Mouse (Mus musculus) hindbrain, embryonic 13.5 days (tissue): ENCODE data around the gene Tmco1. TPM values are rescaled to one million over a fixed set of nuclear protein-coding genes. Genes with fewer than 3 reads are reported as not detected.

ENCODE experiments used
- ATAC-seq: fragments of 200-750 bp; cut with Nextera tagmentation; 2 replicates; pipeline ENCODE4 v1.8.0; 2017; ENCODE audit warnings: moderate TSS enrichment; ENCODE audit not compliant: low FRiP score
- H3K27ac ChIP-seq: fragments of 300-500 bp; sonication (generic); 2 replicates; pipeline ENCODE4 v1.5.1; 2015; ENCODE audit warnings: inconsistent platforms, mild to moderate bottlenecking, moderate library complexity
- H3K27me3 ChIP-seq: fragments of 300-500 bp; sonication (generic); 2 replicates; pipeline ENCODE4 v1.6.1; 2015; ENCODE audit warnings: mild to moderate bottlenecking, inconsistent platforms
- H3K36me3 ChIP-seq: fragments of 300-500 bp; sonication (generic); 2 replicates; pipeline ENCODE4 v1.6.1; 2015; ENCODE audit warnings: mild to moderate bottlenecking, inconsistent platforms
- H3K4me1 ChIP-seq: fragments of 300-500 bp; sonication (generic); replicated peaks from 2 replicates; pipeline ENCODE4 v1.6.1; 2015; ENCODE audit warnings: inconsistent platforms
- H3K4me2 ChIP-seq: fragments of 300-500 bp; sonication (generic); 2 replicates; pipeline ENCODE4 v1.6.1; 2015; ENCODE audit warnings: inconsistent platforms, mild to moderate bottlenecking, moderate library complexity
- H3K4me3 ChIP-seq: fragments of 300-500 bp; sonication (generic); 2 replicates; pipeline ENCODE4 v1.5.1; 2015; ENCODE audit warnings: mild to moderate bottlenecking, inconsistent platforms
- H3K9ac ChIP-seq: fragments of 300-500 bp; sonication (generic); 2 replicates; pipeline ENCODE4 v1.6.1; 2015; ENCODE audit warnings: mild to moderate bottlenecking, inconsistent platforms
- H3K9me3 ChIP-seq: fragments of 300-500 bp; sonication (generic); 2 replicates; pipeline ENCODE4 v1.6.1; 2016; ENCODE audit warnings: inconsistent platforms
- WGBS: fragments of 180-500 bp; shearing (Covaris S2); methylation state at CpG from one replicate; pipeline ENCODE4 v1.1.7; 2015; 5-methylcytosine and 5-hydroxymethylcytosine counted together
- polyA plus RNA-seq: library from polyadenylated mRNA; unstranded; fragments of >200 nt; fragmentation: Nextera tagmentation; extraction: Ambion mirVana; gene quantifications from 2 replicates; pipeline ENCODE4 v1.2.1, GENCODE M21; 2015

Tmco1 gene
- polyA plus RNA-seq, 1 experiment from 2014 or later = 72.5 TPM

DNA sequence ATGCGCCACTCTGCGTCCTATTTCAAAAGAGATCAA lies 23.0 kb upstream of the Tmco1 start, which contains the start of gene Uck2:
Uck2 (minus strand) TSS at position 1 of the 36 bp plus-strand sequence.
- peaks cover 36% of the 10 kb centered on the region for H3K4me1 ChIP-seq
- no peak for ATAC-seq
- no peaks in the 10 kb centered on the region for H3K36me3 ChIP-seq
- no peaks in the 10 kb centered on the region for H3K9me3 ChIP-seq
- H3K27ac ChIP-seq = peak within 1 kb of the TSS; percentile 98
- H3K9ac ChIP-seq = peak within 1 kb of the TSS; percentile 94
- peak within 1 kb of the TSS; percentile 90 for H3K4me3 ChIP-seq
- peaks cover 4% of the 10 kb centered on the region; the same call in 1 of the 2 replicates for H3K27me3 ChIP-seq
- WGBS = 0% methylated on average over 2 of the region's 2 CpGs
- H3K4me2 ChIP-seq = peak within 1 kb of the TSS; percentile 71

DNA sequence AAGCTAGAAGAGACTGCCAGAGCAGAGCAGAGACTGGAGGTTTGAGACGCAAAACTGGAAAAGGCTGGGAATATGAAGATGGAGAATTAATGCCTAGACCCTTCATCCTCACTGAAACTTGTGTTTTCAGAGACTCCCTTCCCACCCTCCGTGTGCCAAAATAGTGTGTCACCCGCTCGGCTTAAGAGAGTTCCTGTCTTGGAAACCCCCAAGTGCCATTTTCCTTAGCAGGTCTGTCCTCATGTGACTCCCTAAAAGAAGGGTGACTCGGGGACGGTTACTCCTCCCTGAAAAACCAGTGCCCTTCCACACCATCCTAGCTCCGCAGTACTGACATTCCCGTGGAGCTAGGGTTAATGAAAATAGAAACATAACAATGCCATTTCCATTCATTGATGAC lies 22.8 kb upstream of the Tmco1 start:
- Histone ChIP-seq H3K9ac (peak overlapping the region; percentile 94), H3K27ac (peak overlapping the region; percentile 98), H3K27me3 (peaks cover 4% of the 10 kb centered on the region; the same call in 1 of the 2 replicates), H3K4me2 (peak overlapping the region; percentile 71), H3K4me3 (peak overlapping the region; percentile 90), H3K4me1 (peaks cover 36% of the 10 kb centered on the region), H3K9me3 (no peaks in the 10 kb centered on the region), H3K36me3 (no peaks in the 10 kb centered on the region)
- no peak for ATAC-seq
- under 1% methylated on average over 8 of the region's 8 CpGs for WGBS

GRCm38 (mm10) chr1:167287156-167287555 lies 21.0 kb upstream of the Tmco1 start:
- H3K9ac ChIP-seq = no peak overlapping the region
- WGBS = 91% methylated on average over 5 of the region's 5 CpGs
- no peak for ATAC-seq
- H3K27ac ChIP-seq = no peak overlapping the region
- no peaks in the 10 kb centered on the region for H3K9me3 ChIP-seq
- no peak overlapping the region for H3K4me2 ChIP-seq
- peaks cover 4% of the 10 kb centered on the region; the same call in 1 of the 2 replicates for H3K27me3 ChIP-seq
- no peak overlapping the region for H3K4me3 ChIP-seq
- no peaks in the 10 kb centered on the region for H3K36me3 ChIP-seq
- H3K4me1 ChIP-seq = peaks cover 31% of the 10 kb centered on the region

DNA sequence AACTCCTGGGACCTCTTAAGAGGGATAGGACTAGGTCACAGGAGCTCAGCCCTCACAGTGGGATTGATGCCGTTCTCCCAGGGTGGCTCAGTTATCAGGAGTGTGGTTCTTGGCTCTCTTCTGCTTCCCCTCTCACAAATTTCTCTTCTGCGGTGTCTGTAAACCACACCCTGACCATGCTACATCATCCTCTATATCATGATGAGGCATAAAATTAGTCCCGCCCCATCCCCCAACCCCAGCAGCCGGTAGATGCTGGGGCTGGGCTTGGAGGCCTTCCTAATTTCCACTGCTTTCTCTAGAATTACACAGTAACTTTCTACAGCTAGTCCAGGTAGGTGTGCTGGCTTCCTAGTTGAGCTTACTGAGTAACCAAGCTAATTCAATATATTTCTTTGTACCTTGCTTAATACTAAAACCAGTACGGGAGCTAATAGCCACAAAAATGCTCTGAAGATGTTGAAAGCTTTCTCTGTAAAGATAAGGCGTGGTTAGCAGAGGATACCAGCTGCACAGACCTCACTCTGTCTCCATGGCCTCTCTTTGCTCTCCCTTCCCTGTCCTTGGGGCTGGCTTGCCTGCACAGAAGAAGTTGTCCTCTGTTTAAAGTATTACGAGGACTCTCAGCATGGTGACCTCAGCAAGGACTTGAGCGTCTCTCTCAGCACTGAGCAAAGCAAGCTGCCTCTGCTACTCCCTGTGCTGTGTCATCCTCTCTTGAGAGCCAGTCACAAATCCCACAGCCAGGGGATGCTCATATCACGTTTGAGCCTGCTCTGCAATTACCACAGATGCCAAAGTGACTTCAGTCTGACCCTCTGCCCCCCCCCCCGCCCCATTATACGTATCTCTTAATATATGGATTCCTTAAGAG lies 19.3 kb upstream of the Tmco1 start:
- H3K27ac ChIP-seq = no peak overlapping the region
- H3K9ac ChIP-seq = no peak overlapping the region
- no peaks in the 10 kb centered on the region for H3K36me3 ChIP-seq
- ATAC-seq = no peak
- H3K4me1 ChIP-seq = peaks cover 20% of the 10 kb centered on the region
- 45% methylated on average over 11 of the region's 11 CpGs for WGBS
- H3K4me2 ChIP-seq = no peak overlapping the region
- H3K27me3 ChIP-seq = peaks cover 4% of the 10 kb centered on the region; the same call in 1 of the 2 replicates
- no peaks in the 10 kb centered on the region for H3K9me3 ChIP-seq
- no peak overlapping the region for H3K4me3 ChIP-seq

DNA sequence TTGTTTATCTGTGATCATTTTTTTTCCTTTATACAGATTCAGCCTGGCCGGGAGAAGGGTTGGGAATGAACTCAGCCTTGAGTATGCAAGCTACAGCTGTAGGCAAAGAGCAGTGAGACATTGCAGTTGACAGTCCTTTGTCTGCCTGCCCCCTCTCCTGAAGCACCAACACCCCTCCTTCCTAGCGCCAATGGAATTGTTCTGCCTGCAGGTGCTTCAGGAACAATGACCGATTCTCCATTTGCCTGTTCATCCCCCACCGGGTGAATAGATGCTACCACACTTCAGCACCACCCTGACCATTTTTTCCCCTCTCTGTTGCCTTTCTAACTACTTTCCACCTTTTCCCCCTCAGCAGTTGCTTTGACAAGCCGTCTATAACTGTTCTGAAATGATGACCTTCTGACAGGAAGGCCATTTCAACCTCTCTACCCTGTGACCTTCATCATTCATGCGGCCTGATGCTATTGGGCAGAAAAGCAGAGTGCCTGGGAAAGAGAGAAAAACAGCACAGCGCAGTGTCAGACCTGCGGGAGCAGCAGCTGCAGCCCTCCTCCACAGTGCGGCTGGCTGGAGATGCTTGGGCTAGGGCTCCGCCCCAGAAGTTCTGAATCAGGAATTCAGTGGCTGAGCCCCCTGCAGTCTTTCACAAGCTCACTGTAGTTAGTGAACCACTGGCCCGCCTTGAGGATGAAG lies 18.5 kb upstream of the Tmco1 start:
- WGBS = 3% methylated on average over 11 of the region's 11 CpGs
- peak; percentile 37 for ATAC-seq
- Histone ChIP-seq H3K9me3 (no peaks in the 10 kb centered on the region), H3K9ac (peak overlapping the region; percentile 9; the same call in 1 of the 2 replicates), H3K27ac (peak overlapping the region; percentile 44), H3K36me3 (no peaks in the 10 kb centered on the region), H3K4me2 (peak overlapping the region; percentile 29; the same call in 1 of the 2 replicates), H3K27me3 (peaks cover 4% of the 10 kb centered on the region; the same call in 1 of the 2 replicates), H3K4me1 (peaks cover 20% of the 10 kb centered on the region), H3K4me3 (no peak overlapping the region)

GRCm38 (mm10) chr1:167290263-167290592 lies 17.9 kb upstream of the Tmco1 start:
- ATAC-seq = no peak
- H3K4me2 ChIP-seq = peak overlapping the region; percentile 29; the same call in 1 of the 2 replicates
- no peak overlapping the region for H3K4me3 ChIP-seq
- peaks cover 4% of the 10 kb centered on the region; the same call in 1 of the 2 replicates for H3K27me3 ChIP-seq
- H3K9ac ChIP-seq = peak overlapping the region; percentile 9; the same call in 1 of the 2 replicates
- WGBS = 29% methylated on average over 6 of the region's 6 CpGs
- H3K27ac ChIP-seq = no peak overlapping the region
- no peaks in the 10 kb centered on the region for H3K9me3 ChIP-seq
- H3K4me1 ChIP-seq = peaks cover 19% of the 10 kb centered on the region
- no peaks in the 10 kb centered on the region for H3K36me3 ChIP-seq

DNA sequence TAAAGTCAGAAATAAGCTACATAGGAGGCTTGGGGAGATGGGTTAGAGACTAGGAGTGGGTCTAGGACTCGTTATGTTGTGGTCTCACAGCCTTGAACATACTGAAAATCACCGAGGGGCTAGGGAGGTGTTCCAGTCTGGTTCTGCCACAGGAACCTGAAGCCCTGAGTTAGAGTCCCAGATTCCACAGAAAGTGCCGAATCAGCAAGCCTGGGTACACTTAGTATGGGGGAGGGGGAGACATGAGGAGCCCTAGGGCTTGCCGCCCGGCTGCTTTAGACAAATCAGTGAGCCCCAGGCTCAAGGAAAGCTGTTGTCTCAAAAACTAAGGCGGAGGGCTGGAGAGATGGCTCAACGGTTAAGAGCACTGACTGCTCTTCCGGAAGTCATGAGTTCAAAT lies 16.6 kb upstream of the Tmco1 start:
- Histone ChIP-seq H3K9me3 (no peaks in the 10 kb centered on the region), H3K27ac (no peak overlapping the region), H3K36me3 (no peaks in the 10 kb centered on the region), H3K9ac (no peak overlapping the region), H3K4me3 (no peak overlapping the region), H3K4me1 (peaks cover 20% of the 10 kb centered on the region), H3K27me3 (no peaks in the 10 kb centered on the region), H3K4me2 (no peak overlapping the region)
- 78% methylated on average over 8 of the region's 8 CpGs for WGBS
- no peak for ATAC-seq

DNA sequence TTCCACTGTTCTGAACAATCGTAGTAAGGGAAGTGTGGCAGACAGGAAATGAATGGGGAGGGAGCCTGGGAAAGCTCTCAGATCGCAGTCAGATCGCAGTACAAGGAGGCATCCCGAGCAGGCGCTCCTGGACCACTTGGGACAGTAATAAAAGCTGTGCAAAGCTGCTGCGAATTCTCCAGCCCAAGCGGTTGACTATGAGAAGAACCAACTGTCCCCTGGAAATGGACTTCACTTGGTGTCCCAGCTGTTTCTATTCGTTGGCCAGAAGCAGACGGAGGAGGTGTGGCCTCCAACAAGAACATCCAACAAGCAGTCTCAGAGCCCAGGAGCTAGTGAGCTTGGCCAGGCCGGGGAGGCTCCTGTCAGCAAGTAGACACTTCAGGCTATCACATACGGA lies 15.7 kb upstream of the Tmco1 start:
- 61% methylated on average over 11 of the region's 11 CpGs for WGBS
- ATAC-seq = no peak
- H3K36me3 ChIP-seq = no peaks in the 10 kb centered on the region

DNA sequence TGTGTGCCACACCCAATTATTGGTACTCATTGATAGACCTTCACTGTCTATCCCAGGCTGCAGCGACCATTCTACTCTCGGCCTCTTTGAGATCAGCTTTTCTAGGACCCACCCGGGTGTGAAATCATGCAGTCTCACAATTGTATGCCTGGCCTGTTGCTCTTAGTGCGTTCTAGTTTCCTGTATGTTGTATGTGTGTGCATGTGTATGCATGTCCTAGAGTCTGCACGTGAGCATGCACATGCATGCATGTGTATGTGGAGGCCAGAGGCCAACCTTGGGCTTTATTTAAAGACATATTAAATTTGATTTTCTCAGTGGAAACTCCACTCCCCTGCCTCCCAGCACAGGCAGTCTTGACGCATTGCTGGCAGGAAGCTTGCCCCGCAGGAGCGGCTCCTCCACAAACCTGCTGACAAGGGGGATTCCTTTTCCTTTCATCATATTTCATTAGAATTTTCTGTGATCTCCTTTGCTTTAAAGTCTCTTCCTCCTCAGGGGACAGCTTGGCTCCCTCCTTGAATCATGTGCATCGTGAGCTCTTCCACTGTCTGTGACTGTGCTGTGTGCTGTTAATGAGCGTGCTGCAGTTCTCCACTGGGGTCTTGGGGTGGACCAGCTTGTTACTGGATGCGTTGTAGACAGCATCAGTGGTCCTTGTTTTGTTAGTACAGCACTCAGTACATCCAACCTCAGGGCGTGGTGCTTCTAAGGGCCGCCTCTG lies 12.3 kb upstream of the Tmco1 start:
- Histone ChIP-seq H3K9me3 (no peaks in the 10 kb centered on the region), H3K4me2 (no peak overlapping the region), H3K36me3 (no peaks in the 10 kb centered on the region), H3K27ac (no peak overlapping the region), H3K4me3 (no peak overlapping the region), H3K9ac (no peak overlapping the region), H3K27me3 (no peaks in the 10 kb centered on the region), H3K4me1 (peaks cover 6% of the 10 kb centered on the region)
- WGBS = 60% methylated on average over 13 of the region's 13 CpGs
- no peak for ATAC-seq

More for the DNA sequence above, 15.7 kb upstream of the Tmco1 start:
- no peak overlapping the region for H3K4me2 ChIP-seq
- H3K4me3 ChIP-seq = no peak overlapping the region
- no peaks in the 10 kb centered on the region for H3K9me3 ChIP-seq
- no peaks in the 10 kb centered on the region for H3K27me3 ChIP-seq
- H3K4me1 ChIP-seq = peaks cover 20% of the 10 kb centered on the region
- no peak overlapping the region for H3K27ac ChIP-seq
- no peak overlapping the region for H3K9ac ChIP-seq

DNA sequence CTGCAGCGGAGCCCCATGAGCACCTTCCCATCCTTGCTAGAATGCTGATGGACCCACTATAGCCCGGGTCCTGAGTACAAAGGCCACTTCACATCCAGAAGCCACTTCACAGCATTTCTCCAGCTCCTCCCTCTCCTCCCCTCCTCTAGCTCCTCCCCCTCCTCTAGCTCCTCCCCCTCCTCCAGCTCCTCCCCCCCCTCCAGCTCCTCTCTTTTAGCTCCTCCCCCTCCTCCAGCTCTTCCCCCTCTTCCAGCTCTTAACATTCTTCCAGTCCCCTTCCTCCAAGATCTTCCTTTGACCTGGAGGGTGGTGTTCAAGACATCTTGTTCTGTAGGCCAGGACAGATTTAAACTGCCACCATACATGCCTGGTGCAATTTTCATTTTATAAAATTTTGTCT lies 8.1 kb upstream of the Tmco1 start:
- Histone ChIP-seq H3K9ac (no peak overlapping the region), H3K4me2 (no peak overlapping the region), H3K27ac (no peak overlapping the region), H3K4me1 (peaks cover 6% of the 10 kb centered on the region), H3K4me3 (no peak overlapping the region), H3K27me3 (no peaks in the 10 kb centered on the region), H3K9me3 (no peaks in the 10 kb centered on the region), H3K36me3 (no peaks in the 10 kb centered on the region)
- WGBS = 83% methylated on average over 2 of the region's 2 CpGs
- ATAC-seq = no peak

- Histone ChIP-seq H3K27ac (no peak overlapping the region), H3K4me2 (no peak overlapping the region), H3K36me3 (peaks cover 3% of the 10 kb centered on the region), H3K9ac (no peak overlapping the region), H3K27me3 (no peaks in the 10 kb centered on the region), H3K4me3 (no peak overlapping the region), H3K9me3 (no peaks in the 10 kb centered on the region), H3K4me1 (peaks cover 13% of the 10 kb centered on the region)
- 64% methylated on average over 7 of the region's 7 CpGs for WGBS
- ATAC-seq = no peak
Observed at GRCm38 (mm10) chr1:167305501-167306137, 2.6 kb upstream of the Tmco1 start.
